Mouse (Mus musculus) lung, embryonic 16.5 days (tissue): ENCODE data around the gene Snapc4. TPM values are rescaled to one million over a fixed set of nuclear protein-coding genes. Genes with fewer than 3 reads are reported as not detected.
A peak's percentile ranks its signal among the peaks of the same experiment; 100 is the strongest.

Experiments
- ATAC-seq: fragments of 200-750 bp; cut with Nextera tagmentation; 2 replicates; pipeline ENCODE4 v1.8.0; 2017; ENCODE audit warnings: low read depth, mild to moderate bottlenecking, moderate library complexity
- H3K27ac ChIP-seq: fragments of 300-500 bp; sonication (generic); 2 replicates; pipeline ENCODE4 v1.5.1; 2014; ENCODE audit warnings: mild to moderate bottlenecking, control low read depth, low read length
- H3K27me3 ChIP-seq: fragments of 300-500 bp; sonication (generic); 2 replicates; pipeline ENCODE4 v1.6.1; 2014; ENCODE audit warnings: low read depth, low read length, mixed read lengths; ENCODE audit not compliant: control insufficient read depth, insufficient read depth
- H3K36me3 ChIP-seq: fragments of 300-500 bp; sonication (generic); 2 replicates; pipeline ENCODE4 v1.6.1; 2014; ENCODE audit warnings: low read length; ENCODE audit not compliant: control insufficient read depth, insufficient read depth
- H3K4me1 ChIP-seq: fragments of 300-500 bp; sonication (generic); replicated peaks from 2 replicates; pipeline ENCODE4 v1.6.1; 2014; ENCODE audit warnings: low read length, mixed read lengths; ENCODE audit not compliant: control insufficient read depth, insufficient read depth
- H3K4me2 ChIP-seq: fragments of 300-500 bp; sonication (generic); 2 replicates; pipeline ENCODE4 v1.6.1; 2014; ENCODE audit warnings: low read depth, low read length, control low read depth
- H3K4me3 ChIP-seq: fragments of 300-500 bp; sonication (generic); 2 replicates; pipeline ENCODE4 v1.5.1; 2014; ENCODE audit warnings: mild to moderate bottlenecking, low read length, control low read depth
- H3K9ac ChIP-seq: fragments of 300-500 bp; sonication (generic); 2 replicates; pipeline ENCODE4 v1.6.1; 2014; ENCODE audit warnings: low read length, control low read depth
- H3K9me3 ChIP-seq: fragments of 300-500 bp; sonication (generic); 2 replicates; pipeline ENCODE4 v1.6.1; 2016; ENCODE audit warnings: low read length; ENCODE audit not compliant: control insufficient read depth
- WGBS: fragments of 180-500 bp; shearing (Covaris S2); extraction: QIAGEN DNeasy Blood & Tissue Kit; methylation state at CpG from one replicate; pipeline ENCODE4 v1.1.7; 2014; 5-methylcytosine and 5-hydroxymethylcytosine counted together
- polyA plus RNA-seq: library from polyadenylated mRNA; unstranded; fragments of >200 nt; fragmentation: Nextera tagmentation; extraction: Ambion mirVana; gene quantifications from 2 replicates; pipeline ENCODE4 v1.2.1, GENCODE M21; 2015

The Snapc4 gene
- 25.3 and 25.6 TPM in 2 replicates for polyA plus RNA-seq

- peak; percentile 95 for ATAC-seq
- H3K27me3 ChIP-seq = no peaks in the 10 kb centered on the region
- peak within 1 kb of the TSS; percentile 85 for H3K4me3 ChIP-seq
- under 1% methylated on average over 38 of the region's 38 CpGs for WGBS
- peak within 1 kb of the TSS; percentile 90 for H3K4me2 ChIP-seq
- H3K9ac ChIP-seq = peak within 1 kb of the TSS; percentile 85
- no peaks in the 10 kb centered on the region for H3K9me3 ChIP-seq
- H3K4me1 ChIP-seq = no peaks in the 10 kb centered on the region; the same call in 1 of the 2 replicates
- H3K36me3 ChIP-seq = peaks cover 41% of the 10 kb centered on the region
- peak within 1 kb of the TSS; percentile 20; the same call in 1 of the 2 replicates for H3K27ac ChIP-seq
Observed at GRCm38 (mm10) chr2:26380131-26380771, at the start of gene Snapc4. TSS of gene Snapc4 (minus strand) at chr2:26380653.

GRCm38 (mm10) chr2:26429851-26430250 is 49.4 kb upstream of the Snapc4 start:
- no peaks in the 10 kb centered on the region for H3K9me3 ChIP-seq
- ATAC-seq = no peak
- H3K27me3 ChIP-seq = no peaks in the 10 kb centered on the region
- no peak overlapping the region for H3K4me2 ChIP-seq
- no peak overlapping the region for H3K9ac ChIP-seq
- H3K36me3 ChIP-seq = peaks cover 62% of the 10 kb centered on the region
- no peaks in the 10 kb centered on the region for H3K4me1 ChIP-seq
- H3K27ac ChIP-seq = no peak overlapping the region
- no peak overlapping the region for H3K4me3 ChIP-seq
- WGBS = 95% methylated on average over 5 of the region's 5 CpGs

GRCm38 (mm10) chr2:26424541-26424940 is 44.1 kb upstream of the Snapc4 start:
- Histone ChIP-seq H3K27ac (no peak overlapping the region), H3K4me1 (no peaks in the 10 kb centered on the region), H3K4me2 (no peak overlapping the region), H3K36me3 (peaks cover 66% of the 10 kb centered on the region), H3K9me3 (no peaks in the 10 kb centered on the region), H3K9ac (no peak overlapping the region), H3K4me3 (no peak overlapping the region), H3K27me3 (no peaks in the 10 kb centered on the region)
- whole genome bisulfite sequencing = 90% methylated on average over 2 of the region's 2 CpGs
- no peak for ATAC-seq

- H3K9ac ChIP-seq = no peak overlapping the region
- no peak for ATAC-seq
- H3K4me1 ChIP-seq = no peaks in the 10 kb centered on the region
- H3K4me3 ChIP-seq = no peak overlapping the region
- peaks cover 61% of the 10 kb centered on the region for H3K36me3 ChIP-seq
- H3K27ac ChIP-seq = no peak overlapping the region
- no peaks in the 10 kb centered on the region for H3K9me3 ChIP-seq
- no peaks in the 10 kb centered on the region for H3K27me3 ChIP-seq
- 84% methylated on average over 1 of the region's 1 CpGs for WGBS
- H3K4me2 ChIP-seq = no peak overlapping the region
Observed at GRCm38 (mm10) chr2:26423086-26423485, 42.6 kb upstream of the Snapc4 start.

GRCm38 (mm10) chr2:26421969-26422368 is 41.5 kb upstream of the Snapc4 start:
- H3K4me1 ChIP-seq = no peaks in the 10 kb centered on the region
- ATAC-seq = no peak
- H3K36me3 ChIP-seq = peaks cover 58% of the 10 kb centered on the region
- H3K27me3 ChIP-seq = no peaks in the 10 kb centered on the region
- H3K27ac ChIP-seq = no peak overlapping the region
- no peak overlapping the region for H3K9ac ChIP-seq
- no peak overlapping the region for H3K4me3 ChIP-seq
- no peaks in the 10 kb centered on the region for H3K9me3 ChIP-seq
- WGBS = 93% methylated on average over 2 of the region's 2 CpGs
- H3K4me2 ChIP-seq = no peak overlapping the region

- no peak for ATAC-seq
- no peaks in the 10 kb centered on the region for H3K9me3 ChIP-seq
- H3K36me3 ChIP-seq = peaks cover 44% of the 10 kb centered on the region
Observed at GRCm38 (mm10) chr2:26418120-26418519, 37.7 kb upstream of the Snapc4 start.

GRCm38 (mm10) chr2:26417066-26417465 is 36.6 kb upstream of the Snapc4 start:
- no peak overlapping the region for H3K27ac ChIP-seq
- no peak overlapping the region for H3K9ac ChIP-seq
- H3K4me2 ChIP-seq = no peak overlapping the region
- no peaks in the 10 kb centered on the region for H3K4me1 ChIP-seq
- H3K4me3 ChIP-seq = no peak overlapping the region
- no peak for ATAC-seq
- H3K9me3 ChIP-seq = no peaks in the 10 kb centered on the region
- H3K36me3 ChIP-seq = peaks cover 41% of the 10 kb centered on the region
- H3K27me3 ChIP-seq = no peaks in the 10 kb centered on the region

More at GRCm38 (mm10) chr2:26418120-26418519, 37.7 kb upstream of the Snapc4 start:
- Histone ChIP-seq H3K9ac (no peak overlapping the region), H3K4me3 (no peak overlapping the region), H3K4me1 (no peaks in the 10 kb centered on the region), H3K4me2 (no peak overlapping the region), H3K27ac (no peak overlapping the region), H3K27me3 (no peaks in the 10 kb centered on the region)
- WGBS = 63% methylated on average over 1 of the region's 1 CpGs

GRCm38 (mm10) chr2:26410931-26411411 is 30.5 kb upstream of the Snapc4 start:
- Histone ChIP-seq H3K4me3 (no peak overlapping the region), H3K4me2 (no peak overlapping the region), H3K9ac (no peak overlapping the region), H3K27me3 (no peaks in the 10 kb centered on the region), H3K36me3 (peaks cover 29% of the 10 kb centered on the region), H3K4me1 (peaks cover 26% of the 10 kb centered on the region), H3K9me3 (no peaks in the 10 kb centered on the region), H3K27ac (peak overlapping the region; percentile 52)
- 54% methylated on average over 4 of the region's 5 CpGs for WGBS
- peak; percentile 6; the same call in 1 of the 2 replicates for ATAC-seq

- H3K4me2 ChIP-seq = no peak overlapping the region
- H3K4me3 ChIP-seq = no peak overlapping the region
- WGBS = 77% methylated on average over 5 of the region's 5 CpGs
- no peaks in the 10 kb centered on the region for H3K9me3 ChIP-seq
- peaks cover 26% of the 10 kb centered on the region for H3K4me1 ChIP-seq
- no peaks in the 10 kb centered on the region for H3K27me3 ChIP-seq
- peaks cover 24% of the 10 kb centered on the region for H3K36me3 ChIP-seq
- peak overlapping the region; percentile 52; the same call in 1 of the 2 replicates for H3K27ac ChIP-seq
- no peak overlapping the region for H3K9ac ChIP-seq
- ATAC-seq = no peak
Observed at GRCm38 (mm10) chr2:26410091-26410490, 29.6 kb upstream of the Snapc4 start.
